ENCODE assay signal across 13 mouse cellular contexts in genomic region chr6:5379048-5379447, GRCm38 (mm10). TPM values are rescaled to one million over a fixed set of nuclear protein-coding genes. Genes with fewer than 3 reads are reported as not detected.
A peak's percentile ranks its signal among the peaks of the same experiment; 100 is the strongest.
DNase-seq lines count a peak whose midpoint lies in the region; ATAC-seq lines count a peak whose summit lies in the region.
"Had no signal": no experiment of that assay in that cellular context is flagged by ENCODE, and none has a peak within 500 bp of the region (broad histone marks: within the 10 kb centered on the region; RNA-seq: fewer than 3 reads in every experiment).

No protein-coding gene starts in this region.

- no peak for ATAC-seq in forebrain, embryonic 16.5 days
- peak; percentile 0; the same call in 1 of the 2 replicates for ATAC-seq in forebrain, embryonic 13.5 days
- no peak for ATAC-seq in neural tube, embryonic 12.5 days (ENCODE audit: low FRiP score, low read depth)
- ATAC-seq: liver, embryonic 12.5 days had no signal

- no peak overlapping the region for H3K4me3 ChIP-seq in forebrain, embryonic 10.5 days
- no peak overlapping the region for H3K4me3 ChIP-seq in forebrain, embryonic 16.5 days (replicated peaks; ENCODE audit: low read length)
- no peak overlapping the region for H3K4me3 ChIP-seq in forebrain, embryonic 13.5 days
- no peak overlapping the region for H3K4me3 ChIP-seq in limb, embryonic 10.5 days
- no peak overlapping the region for H3K4me3 ChIP-seq in neural tube, embryonic 12.5 days
- H3K4me3 ChIP-seq: liver, embryonic 12.5 days had no signal

- DNase-seq in forebrain, embryonic 10.5 days (ENCODE audit: extremely low spot score, low spot score) = no peak
- no peak for DNase-seq in limb, embryonic 10.5 days (ENCODE audit: low spot score)
- no peak for DNase-seq in adrenal gland, postnatal 14 days
- no peak for DNase-seq in embryo, embryonic 10 days (ENCODE audit: low spot score)
- DNase-seq in lung, postnatal 25 days (ENCODE audit: low spot score) = no peak
- DNase-seq: adrenal gland, postnatal 25 days; kidney, adult 2 months; lung, postnatal 4 days had no signal

- no peaks in the 10 kb centered on the region for H3K27me3 ChIP-seq in forebrain, embryonic 10.5 days (ENCODE audit: poor library complexity, severe bottlenecking)
- no peaks in the 10 kb centered on the region for H3K27me3 ChIP-seq in forebrain, embryonic 16.5 days (replicated peaks; ENCODE audit: control insufficient read depth, insufficient read depth, low read length)
- H3K27me3 ChIP-seq in forebrain, embryonic 13.5 days = no peaks in the 10 kb centered on the region
- no peaks in the 10 kb centered on the region for H3K27me3 ChIP-seq in limb, embryonic 10.5 days (ENCODE audit: low read depth, poor library complexity, severe bottlenecking)
- no peaks in the 10 kb centered on the region for H3K27me3 ChIP-seq in neural tube, embryonic 12.5 days (replicated peaks)

- H3K27ac ChIP-seq in forebrain, embryonic 10.5 days = peak overlapping the region; percentile 93
- H3K27ac ChIP-seq in forebrain, embryonic 16.5 days (ENCODE audit: low read length) = no peak overlapping the region
- peak overlapping the region; percentile 95 for H3K27ac ChIP-seq in forebrain, embryonic 13.5 days
- peak overlapping the region; percentile 91 for H3K27ac ChIP-seq in limb, embryonic 10.5 days
- H3K27ac ChIP-seq in neural tube, embryonic 12.5 days = 0 out of 2 replicates have a peak overlapping the region, but pooled peaks have one; percentile 85
- H3K27ac ChIP-seq: liver, embryonic 12.5 days; stomach, postnatal 0 days had no signal

- 86% methylated on average over 3 of the region's 3 CpGs for WGBS in forebrain, embryonic 10.5 days
- 62% methylated on average over 3 of the region's 3 CpGs for WGBS in forebrain, embryonic 16.5 days
- WGBS in forebrain, embryonic 13.5 days = 82% methylated on average over 3 of the region's 3 CpGs
- 84% methylated on average over 3 of the region's 3 CpGs for WGBS in limb, embryonic 10.5 days
- 78% methylated on average over 3 of the region's 3 CpGs for WGBS in neural tube, embryonic 12.5 days

- peaks cover 74% of the 10 kb centered on the region for H3K4me1 ChIP-seq in forebrain, embryonic 10.5 days
- peaks cover 44% of the 10 kb centered on the region for H3K4me1 ChIP-seq in forebrain, embryonic 16.5 days (replicated peaks; ENCODE audit: control insufficient read depth, insufficient read depth, low read length)
- H3K4me1 ChIP-seq in forebrain, embryonic 13.5 days = peaks cover 59% of the 10 kb centered on the region
- peaks cover 54% of the 10 kb centered on the region for H3K4me1 ChIP-seq in limb, embryonic 10.5 days
- peaks cover 44% of the 10 kb centered on the region for H3K4me1 ChIP-seq in neural tube, embryonic 12.5 days

- no peak overlapping the region for H3K9ac ChIP-seq in forebrain, embryonic 16.5 days (replicated peaks; ENCODE audit: low read depth, low read length)
- no peak overlapping the region for H3K9ac ChIP-seq in forebrain, embryonic 13.5 days
- H3K9ac ChIP-seq in neural tube, embryonic 12.5 days = no peak overlapping the region
- H3K9ac ChIP-seq: liver, embryonic 12.5 days had no signal

- H3K9me3 ChIP-seq in forebrain, embryonic 10.5 days = no peaks in the 10 kb centered on the region
- H3K9me3 ChIP-seq in forebrain, embryonic 16.5 days (ENCODE audit: control insufficient read depth, low read length) = no peaks in the 10 kb centered on the region
- H3K9me3 ChIP-seq in forebrain, embryonic 13.5 days (replicated peaks) = no peaks in the 10 kb centered on the region
- no peaks in the 10 kb centered on the region for H3K9me3 ChIP-seq in limb, embryonic 10.5 days (replicated peaks)
- H3K9me3 ChIP-seq in neural tube, embryonic 12.5 days = no peaks in the 10 kb centered on the region
- H3K9me3 ChIP-seq: liver, embryonic 12.5 days had no signal

- no peaks in the 10 kb centered on the region for H3K36me3 ChIP-seq in forebrain, embryonic 10.5 days (replicated peaks)
- H3K36me3 ChIP-seq in forebrain, embryonic 16.5 days (ENCODE audit: control insufficient read depth, insufficient read depth) = no peaks in the 10 kb centered on the region
- no peaks in the 10 kb centered on the region for H3K36me3 ChIP-seq in forebrain, embryonic 13.5 days (ENCODE audit: poor library complexity, severe bottlenecking)
- no peaks in the 10 kb centered on the region for H3K36me3 ChIP-seq in limb, embryonic 10.5 days
- no peaks in the 10 kb centered on the region for H3K36me3 ChIP-seq in neural tube, embryonic 12.5 days
- H3K36me3 ChIP-seq: liver, embryonic 12.5 days had no signal

- no peak overlapping the region; the same call in 1 of the 2 replicates for H3K4me2 ChIP-seq in forebrain, embryonic 16.5 days (ENCODE audit: low read length)
- peak overlapping the region; percentile 56 for H3K4me2 ChIP-seq in forebrain, embryonic 13.5 days
- H3K4me2 ChIP-seq in neural tube, embryonic 12.5 days (replicated peaks) = peak overlapping the region; percentile 54; the same call in 1 of the 2 replicates
- H3K4me2 ChIP-seq: liver, embryonic 12.5 days had no signal

RNA-seq across cellular contexts. Expression of gene Asb4, which starts 4.1 kb away (rescaled TPM):
- polyA plus RNA-seq in forebrain, embryonic 10.5 days (2016; fragmentation: Nextera tagmentation; extraction: Ambion mirVana) = 23.0 and 25.3 TPM in 2 replicates
- 10.8 and 16.4 TPM in 2 replicates for polyA plus RNA-seq in forebrain, embryonic 16.5 days (2015; fragmentation: Nextera tagmentation; extraction: Ambion mirVana)
- 22.8 and 25.1 TPM in 2 replicates for polyA plus RNA-seq in forebrain, embryonic 13.5 days (2015; fragmentation: Nextera tagmentation; extraction: Ambion mirVana)
- 371 and 448 TPM in 2 replicates for polyA plus RNA-seq in limb, embryonic 10.5 days (2016; fragmentation: Nextera tagmentation; extraction: Ambion mirVana)
- 21.2 and 22.7 TPM in 2 replicates for polyA plus RNA-seq in neural tube, embryonic 12.5 days (2016; fragmentation: Nextera tagmentation; extraction: Ambion mirVana)
- total RNA-seq in adrenal gland, postnatal 14 days (2021) = 5.3 and 5.7 TPM in 2 replicates

Comparison
In these comparisons a context has a peak if more than half of its experiments do, and no peak if none do; other contexts are left out.
1. RNA of gene Asb4, which starts 4.1 kb away (polyA plus RNA-seq): 371 to 448 TPM in limb, embryonic 10.5 days; 22.8 to 25.1 TPM in forebrain, embryonic 13.5 days, 23.0 to 25.3 TPM in forebrain, embryonic 10.5 days, 21.2 to 22.7 TPM in neural tube, embryonic 12.5 days and 10.8 to 16.4 TPM in forebrain, embryonic 16.5 days; every median in the first group is over 10 times any median in the second.